Mouse (Mus musculus) olfactory bulb, adult 2 months (tissue): ENCODE measurements around the gene Pde3a. TPM values are rescaled to one million over a fixed set of nuclear protein-coding genes. Genes with fewer than 3 reads are reported as not detected.

Experiments used
- H3K27ac ChIP-seq: fragments of 200-500 bp; 2 replicates; pipeline ENCODE4 v1.5.1; 2012; ENCODE audit warnings: low read depth, low read length; ENCODE audit not compliant: insufficient read depth
- H3K4me1 ChIP-seq: fragments of 200-500 bp; 2 replicates; pipeline ENCODE4 v1.6.1; 2012; ENCODE audit warnings: low read length; ENCODE audit not compliant: control insufficient read depth, insufficient read depth
- H3K4me3 ChIP-seq: fragments of 200-500 bp; 2 replicates; pipeline ENCODE4 v1.5.1; 2012; ENCODE audit warnings: mild to moderate bottlenecking, low read depth, low read length, moderate library complexity; ENCODE audit not compliant: insufficient read depth
- CTCF ChIP-seq: fragments of 200-500 bp; IDR thresholded peaks from 2 replicates; pipeline ENCODE4 v1.5.1; 2012; ENCODE audit warnings: low read depth, mild to moderate bottlenecking, low read length, moderate library complexity; ENCODE audit not compliant: insufficient read depth
- POLR2A ChIP-seq: fragments of 200-500 bp; IDR thresholded peaks from 2 replicates; pipeline ENCODE4 v1.6.1; 2012; ENCODE audit warnings: mild to moderate bottlenecking, low read depth, low read length, moderate library complexity; ENCODE audit not compliant: insufficient read depth
- WGBS: fragments of 180-500 bp; shearing (Covaris S2); methylation state at CpG from one replicate; pipeline ENCODE4 v1.1.7; 2018; 5-methylcytosine and 5-hydroxymethylcytosine counted together
- polyA plus RNA-seq: library from polyadenylated mRNA; stranded (reverse); fragments of >200 nt; gene quantifications from 2 replicates; pipeline ENCODE4 v1.2.4, GENCODE M21; 2012; ENCODE audit warnings: low replicate concordance; ENCODE audit not compliant: missing spikeins, insufficient read depth, insufficient read length

Gene Pde3a
- polyA plus RNA-seq = not detected in 2 replicates

DNA sequence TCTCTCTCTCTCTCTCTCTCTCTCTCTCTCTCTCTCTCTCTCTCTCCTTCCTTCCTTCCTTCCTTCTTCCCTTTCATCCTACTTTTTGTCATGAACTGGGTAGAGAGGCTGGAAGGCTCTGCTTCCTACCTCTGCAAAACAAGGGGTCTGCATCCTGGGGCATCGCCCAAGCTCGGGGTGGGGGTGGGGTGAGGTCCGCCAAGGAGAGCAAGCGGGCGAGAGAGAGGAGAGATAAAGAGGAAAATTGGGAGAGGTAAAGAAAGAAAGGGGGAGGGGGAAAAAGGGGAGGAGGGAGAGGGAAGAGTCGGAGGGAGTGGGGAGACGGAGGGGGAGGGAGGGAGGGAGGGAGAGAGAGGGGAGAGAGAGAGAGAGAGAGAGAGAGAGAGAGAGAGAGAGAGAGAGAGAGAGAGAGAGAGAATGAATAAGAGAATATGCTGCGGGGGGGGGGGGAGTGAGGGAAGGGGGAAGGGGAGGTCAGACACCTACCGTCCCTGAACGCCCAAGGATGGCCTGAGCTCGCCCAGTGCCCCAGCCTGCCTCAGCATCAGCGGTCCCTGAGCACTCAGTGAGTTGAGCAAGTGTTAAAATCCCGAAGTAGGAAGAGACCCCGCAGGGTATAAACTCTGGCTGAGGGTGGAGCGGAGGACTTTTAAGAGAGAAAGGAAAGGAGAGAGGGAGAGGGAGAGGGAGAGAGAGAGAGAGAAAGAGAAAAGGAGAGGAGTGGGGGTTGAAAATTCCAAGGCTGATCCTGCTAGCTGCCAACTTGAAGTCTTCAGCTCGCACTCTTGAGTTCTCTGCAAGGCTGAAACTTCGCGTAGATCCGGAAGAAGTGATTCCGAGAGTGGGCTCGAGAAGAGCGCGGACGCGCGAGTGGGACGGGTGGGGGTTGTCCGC lies at the start of gene Pde3a:
Gene Pde3a, plus strand, starts transcription at position 579 of the 894 bp plus-strand sequence.
- 3% methylated on average over 28 of the region's 28 CpGs for WGBS
- Histone ChIP-seq H3K4me3 (peak within 1 kb of the TSS; percentile 60), H3K4me1 (peaks cover 6% of the 10 kb centered on the region), H3K27ac (no peak within 1 kb of the TSS)
- TF ChIP-seq POLR2A (no peak), CTCF (no peak)

DNA sequence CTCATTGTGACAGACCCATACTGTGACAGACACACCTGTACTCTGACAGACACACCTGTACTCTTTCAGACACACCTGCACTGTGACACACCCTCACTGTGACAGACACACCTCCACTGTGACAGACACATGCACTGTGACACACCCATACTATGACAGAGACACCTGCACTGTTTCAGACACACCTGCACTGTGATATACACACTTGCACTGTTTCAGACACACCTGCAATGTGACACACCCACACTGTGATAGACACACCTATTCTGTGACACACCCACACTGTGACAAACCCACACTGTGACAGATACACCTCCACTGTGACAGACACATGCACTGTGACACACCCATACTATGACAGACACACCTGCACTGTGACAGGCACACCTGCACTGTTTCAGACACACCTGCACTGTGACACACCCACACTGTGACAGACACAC lies 48.9 kb upstream of the Pde3a start:
- Histone ChIP-seq H3K27ac (no peak overlapping the region), H3K4me3 (no peak overlapping the region), H3K4me1 (no peaks in the 10 kb centered on the region)
- no peak for TF ChIP-seq POLR2A
- TF ChIP-seq CTCF = no peak

DNA sequence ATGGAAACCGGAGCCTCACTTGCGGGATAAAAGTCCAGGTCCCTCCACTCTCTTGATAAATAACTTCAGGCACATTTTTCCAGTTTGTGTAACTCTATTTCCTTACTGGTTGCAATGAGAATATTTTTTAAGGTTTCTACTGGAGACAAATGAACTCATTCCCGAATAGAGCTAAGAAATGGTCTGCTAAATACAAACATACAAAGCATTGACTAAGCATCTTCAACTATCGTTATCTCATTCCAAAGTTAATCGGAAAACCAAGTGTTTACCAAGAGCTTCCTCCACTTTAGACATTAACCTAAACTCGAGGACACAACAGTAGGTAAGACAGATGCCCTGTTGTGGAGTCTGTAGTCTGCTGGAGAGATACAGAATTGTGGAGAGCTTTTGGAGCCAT lies 41.5 kb upstream of the Pde3a start:
- 81% methylated on average over 6 of the region's 6 CpGs for WGBS
- Histone ChIP-seq H3K27ac (no peak overlapping the region), H3K4me1 (no peaks in the 10 kb centered on the region), H3K4me3 (no peak overlapping the region)
- TF ChIP-seq POLR2A = no peak
- TF ChIP-seq CTCF = no peak

DNA sequence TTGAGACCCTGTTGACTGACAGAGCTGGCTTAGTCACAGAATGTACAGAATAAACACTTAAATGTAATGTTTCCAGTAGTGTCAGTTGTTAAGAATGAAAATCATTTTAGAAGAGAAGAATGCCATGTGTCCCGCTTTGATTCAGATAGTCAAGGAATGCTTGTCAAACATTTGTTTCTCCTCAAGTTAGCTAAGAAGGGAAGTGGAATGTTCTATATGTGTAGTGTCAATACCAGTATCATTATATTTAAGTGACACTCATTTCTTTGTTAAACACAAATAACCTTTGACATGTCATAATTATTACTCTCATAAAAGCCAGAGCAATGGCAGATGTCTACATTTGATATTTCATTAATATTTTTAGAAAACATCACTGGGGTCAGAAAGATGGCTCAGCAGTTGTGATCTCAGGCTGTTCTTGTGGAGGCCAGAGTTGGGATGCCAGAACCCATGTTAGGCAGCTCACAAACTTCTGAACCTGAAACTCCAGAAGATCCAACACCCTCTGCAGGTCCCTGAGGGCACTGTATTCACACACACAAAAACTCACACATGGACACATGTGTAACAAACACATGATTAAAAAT lies 40.7 kb upstream of the Pde3a start:
- H3K27ac ChIP-seq = no peak overlapping the region
- H3K4me3 ChIP-seq = no peak overlapping the region
- no peak for TF ChIP-seq POLR2A
- no peak for TF ChIP-seq CTCF
- no peaks in the 10 kb centered on the region for H3K4me1 ChIP-seq
- WGBS = 89% methylated on average over 1 of the region's 1 CpGs

DNA sequence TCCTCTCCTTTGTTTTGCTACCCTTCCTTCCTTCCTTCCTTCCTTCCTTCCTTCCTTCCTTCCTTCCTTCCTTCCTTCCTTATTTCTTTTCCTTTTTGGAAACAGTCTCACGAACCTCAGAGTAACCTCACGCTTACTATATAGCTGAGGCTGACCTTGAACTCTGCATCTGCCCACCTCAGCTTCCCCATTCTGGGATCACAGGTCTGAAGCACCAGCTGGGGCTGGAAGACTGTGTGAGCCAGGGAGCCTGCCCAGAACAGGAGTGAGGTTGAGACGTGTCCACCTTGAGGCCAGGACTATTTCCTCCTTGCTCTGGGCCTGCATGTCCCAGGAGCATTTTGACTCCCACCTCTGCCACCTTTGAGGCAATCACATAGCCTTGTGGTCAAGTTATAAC lies 39.0 kb upstream of the Pde3a start:
- no peaks in the 10 kb centered on the region for H3K4me1 ChIP-seq
- 90% methylated on average over 3 of the region's 3 CpGs for WGBS
- no peak overlapping the region for H3K4me3 ChIP-seq
- no peak overlapping the region for H3K27ac ChIP-seq
- TF ChIP-seq CTCF (no peak), POLR2A (no peak)

DNA sequence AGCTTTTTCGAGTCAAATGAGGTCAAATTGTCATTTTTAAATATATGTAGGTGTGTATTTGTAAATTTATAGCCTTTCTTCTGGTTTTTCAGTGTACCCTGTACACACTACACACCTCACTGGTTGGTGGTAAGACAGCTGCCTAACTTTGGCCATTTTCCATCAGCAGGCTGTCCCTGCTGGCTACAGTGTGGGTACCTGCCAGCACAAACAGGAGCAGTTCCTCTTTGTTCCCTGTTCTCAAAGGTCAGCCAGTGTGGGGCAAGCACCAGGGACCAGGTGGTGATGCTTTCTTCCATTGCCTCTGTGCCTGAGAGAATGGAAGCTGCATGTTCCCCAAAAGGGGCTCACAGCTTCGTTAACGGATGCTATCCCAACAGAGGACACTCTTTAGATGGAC lies 28.0 kb upstream of the Pde3a start:
- 71% methylated on average over 3 of the region's 3 CpGs for WGBS
- Histone ChIP-seq H3K4me3 (no peak overlapping the region), H3K27ac (no peak overlapping the region), H3K4me1 (no peaks in the 10 kb centered on the region)
- TF ChIP-seq POLR2A (no peak), CTCF (no peak)

DNA sequence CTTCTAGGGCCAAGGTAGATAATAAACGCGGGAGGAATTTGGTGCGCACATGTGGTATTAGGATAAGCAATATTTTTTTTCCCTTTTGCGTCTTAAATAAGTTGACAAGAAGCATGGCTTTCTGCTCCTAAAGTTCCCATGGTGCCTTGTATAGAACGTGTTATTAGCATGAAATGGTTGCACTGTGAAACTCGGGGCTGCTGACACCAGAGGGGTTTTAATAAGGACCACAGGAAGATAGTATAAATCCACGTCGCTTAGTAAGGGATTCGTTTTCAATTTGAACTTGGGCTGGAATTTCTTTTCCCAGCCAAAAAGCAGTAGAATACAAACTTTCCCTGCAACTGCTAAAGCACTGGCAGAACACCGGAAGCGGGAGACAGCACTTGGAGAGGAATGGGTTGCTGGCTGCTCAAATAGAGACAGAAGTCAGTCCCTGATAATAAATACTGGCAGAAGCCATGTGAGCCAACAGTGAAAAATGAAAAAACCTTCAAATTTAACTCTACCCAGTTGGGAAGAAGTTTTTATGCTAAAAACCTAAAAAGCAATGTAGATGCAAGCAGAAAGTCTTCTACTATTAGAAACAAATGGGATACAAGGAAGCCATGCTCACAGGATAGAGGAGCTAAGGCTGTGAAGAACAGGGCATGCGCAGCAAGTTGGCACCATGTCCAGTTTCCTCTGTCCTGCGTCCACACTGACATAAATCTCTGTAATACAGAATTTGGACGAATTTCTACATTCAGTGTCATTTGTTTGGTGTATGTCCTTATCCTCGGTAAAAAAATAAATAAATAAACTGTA lies 22.0 kb upstream of the Pde3a start:
- H3K27ac ChIP-seq = no peak overlapping the region
- no peak overlapping the region for H3K4me3 ChIP-seq
- 81% methylated on average over 15 of the region's 15 CpGs for WGBS
- TF ChIP-seq POLR2A (no peak), CTCF (no peak)
- H3K4me1 ChIP-seq = no peaks in the 10 kb centered on the region

DNA sequence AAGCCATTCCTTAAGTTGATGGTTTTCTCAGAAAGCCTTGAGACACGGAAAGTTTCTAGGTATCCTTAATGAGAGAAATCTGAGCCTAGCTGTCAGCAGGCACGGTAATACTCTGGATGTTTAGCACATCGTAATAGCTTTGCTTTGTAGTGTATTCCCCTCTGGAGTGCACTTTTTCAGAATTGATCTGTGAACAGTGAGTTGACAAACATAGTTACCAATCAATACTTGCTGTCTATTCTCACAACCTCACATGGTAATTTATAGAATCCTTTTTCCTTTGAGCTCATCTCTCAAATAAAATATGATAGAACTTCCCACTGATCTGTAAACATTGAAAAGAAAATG lies 21.4 kb upstream of the Pde3a start:
- 87% methylated on average over 3 of the region's 3 CpGs for WGBS
- no peak for TF ChIP-seq CTCF
- TF ChIP-seq POLR2A = no peak
- H3K27ac ChIP-seq = no peak overlapping the region
- H3K4me3 ChIP-seq = no peak overlapping the region
- H3K4me1 ChIP-seq = no peaks in the 10 kb centered on the region
